Mouse (Mus musculus): ENCODE results near the gene Thpo. TPM values are rescaled to one million over a fixed set of nuclear protein-coding genes. Genes with fewer than 3 reads are reported as not detected.

Thpo gene
- polyA plus RNA-seq, 1 experiment from 2014 or later = 0.83 TPM

DNA sequence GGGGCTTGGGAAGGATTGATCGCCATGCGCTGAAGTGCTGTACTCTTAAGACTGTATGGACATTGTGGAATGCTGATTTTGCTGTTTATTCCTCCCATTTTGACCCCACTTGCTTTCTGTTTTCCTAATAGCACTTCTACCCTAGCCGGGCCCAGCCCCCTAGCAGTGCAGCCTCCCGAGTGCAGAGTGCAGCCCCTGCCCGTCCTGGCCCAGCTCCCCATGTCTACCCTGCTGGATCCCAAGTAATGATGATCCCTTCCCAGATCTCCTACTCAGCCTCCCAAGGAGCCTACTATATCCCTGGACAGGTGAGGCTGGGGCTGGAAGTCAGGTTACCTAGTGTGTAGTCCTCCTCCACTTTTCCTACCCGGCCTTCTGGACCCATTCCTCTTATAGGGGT is 59.1 kb downstream of the Thpo start:
- Histone ChIP-seq H3K4me3 (no peak overlapping the region), H3K9ac (no peak overlapping the region), H3K4me1 (peaks cover 31% of the 10 kb centered on the region), H3K36me3 (peaks cover 55% of the 10 kb centered on the region), H3K9me3 (no peaks in the 10 kb centered on the region), H3K27me3 (no peaks in the 10 kb centered on the region), H3K27ac (no peak overlapping the region), H3K4me2 (no peak overlapping the region)
- no peak for ATAC-seq (ENCODE audit: insufficient number of reproducible peaks, low FRiP score, low TSS enrichment, low read depth)
- WGBS = 90% methylated on average over 6 of the region's 6 CpGs

Other genes starting within 250 kb of the Thpo start
- 88.4 and 93.5 TPM in 2 replicates for gene Eif2b5, start 235.7 kb downstream of the Thpo start, polyA plus RNA-seq (2015; fragmentation: Nextera tagmentation; extraction: Ambion mirVana)
- 20.9 and 22.0 TPM in 2 replicates for gene Dvl3, start 217.5 kb downstream of the Thpo start, polyA plus RNA-seq (2015; fragmentation: Nextera tagmentation; extraction: Ambion mirVana)
- gene Ap2m1, start 199.0 kb downstream of the Thpo start, polyA plus RNA-seq (2015; fragmentation: Nextera tagmentation; extraction: Ambion mirVana) = 572 and 581 TPM in 2 replicates
- 60.0 and 60.3 TPM in 2 replicates for gene Abcf3, start 185.9 kb downstream of the Thpo start, polyA plus RNA-seq (2015; fragmentation: Nextera tagmentation; extraction: Ambion mirVana)
- gene Vwa5b2, start 145.0 kb downstream of the Thpo start, polyA plus RNA-seq (2015; fragmentation: Nextera tagmentation; extraction: Ambion mirVana) = 0.55 and 0.60 TPM in 2 replicates
- gene Eef1akmt4, start 122.9 kb downstream of the Thpo start, polyA plus RNA-seq (2015; fragmentation: Nextera tagmentation; extraction: Ambion mirVana) = 29.6 and 29.7 TPM in 2 replicates
- gene Gm49333, start 122.9 kb downstream of the Thpo start, polyA plus RNA-seq (2015; fragmentation: Nextera tagmentation; extraction: Ambion mirVana) = not detected in 2 replicates
- gene Alg3, start 122.8 kb downstream of the Thpo start, polyA plus RNA-seq (2015; fragmentation: Nextera tagmentation; extraction: Ambion mirVana) = 33.6 and 38.4 TPM in 2 replicates
- gene Camk2n2, start 113.2 kb downstream of the Thpo start, polyA plus RNA-seq (2015; fragmentation: Nextera tagmentation; extraction: Ambion mirVana) = 1.1 and 1.2 TPM in 2 replicates
- 5.3 and 6.3 TPM in 2 replicates for gene Ece2, start 104.7 kb downstream of the Thpo start, polyA plus RNA-seq (2015; fragmentation: Nextera tagmentation; extraction: Ambion mirVana)
- 292 and 314 TPM in 2 replicates for gene Psmd2, start 82.9 kb downstream of the Thpo start, polyA plus RNA-seq (2015; fragmentation: Nextera tagmentation; extraction: Ambion mirVana)
- 161 and 175 TPM in 2 replicates for gene Eif4g1, start 66.2 kb downstream of the Thpo start, polyA plus RNA-seq (2015; fragmentation: Nextera tagmentation; extraction: Ambion mirVana)
- gene Fam131a, start 41.3 kb downstream of the Thpo start, polyA plus RNA-seq (2015; fragmentation: Nextera tagmentation; extraction: Ambion mirVana) = 12.8 and 13.2 TPM in 2 replicates
- gene Polr2h, start 16.8 kb downstream of the Thpo start, polyA plus RNA-seq (2015; fragmentation: Nextera tagmentation; extraction: Ambion mirVana) = 87.1 and 89.8 TPM in 2 replicates
- gene Clcn2, start 16.8 kb downstream of the Thpo start, polyA plus RNA-seq (2015; fragmentation: Nextera tagmentation; extraction: Ambion mirVana) = 12.7 and 13.8 TPM in 2 replicates
- gene Chrd, start 1.4 kb downstream of the Thpo start, polyA plus RNA-seq (2015; fragmentation: Nextera tagmentation; extraction: Ambion mirVana) = 12.2 and 12.8 TPM in 2 replicates

Data from limb, embryonic 15.5 days (tissue).